Mouse (Mus musculus) megakaryocyte, embryonic 14.5 days (primary cell): ENCODE results near the gene Homer1.

ENCODE experiments used
- FLI1 ChIP-seq: IDR thresholded peaks from 2 replicates; pipeline ENCODE4 v1.6.1; 2012; ENCODE audit warnings: low read length, inconsistent platforms, mixed read lengths
- GATA1 ChIP-seq: IDR thresholded peaks from 3 replicates; pipeline ENCODE4 v1.6.1; 2012; ENCODE audit warnings: mixed read lengths, low read length, inconsistent platforms, borderline replicate concordance

DNA sequence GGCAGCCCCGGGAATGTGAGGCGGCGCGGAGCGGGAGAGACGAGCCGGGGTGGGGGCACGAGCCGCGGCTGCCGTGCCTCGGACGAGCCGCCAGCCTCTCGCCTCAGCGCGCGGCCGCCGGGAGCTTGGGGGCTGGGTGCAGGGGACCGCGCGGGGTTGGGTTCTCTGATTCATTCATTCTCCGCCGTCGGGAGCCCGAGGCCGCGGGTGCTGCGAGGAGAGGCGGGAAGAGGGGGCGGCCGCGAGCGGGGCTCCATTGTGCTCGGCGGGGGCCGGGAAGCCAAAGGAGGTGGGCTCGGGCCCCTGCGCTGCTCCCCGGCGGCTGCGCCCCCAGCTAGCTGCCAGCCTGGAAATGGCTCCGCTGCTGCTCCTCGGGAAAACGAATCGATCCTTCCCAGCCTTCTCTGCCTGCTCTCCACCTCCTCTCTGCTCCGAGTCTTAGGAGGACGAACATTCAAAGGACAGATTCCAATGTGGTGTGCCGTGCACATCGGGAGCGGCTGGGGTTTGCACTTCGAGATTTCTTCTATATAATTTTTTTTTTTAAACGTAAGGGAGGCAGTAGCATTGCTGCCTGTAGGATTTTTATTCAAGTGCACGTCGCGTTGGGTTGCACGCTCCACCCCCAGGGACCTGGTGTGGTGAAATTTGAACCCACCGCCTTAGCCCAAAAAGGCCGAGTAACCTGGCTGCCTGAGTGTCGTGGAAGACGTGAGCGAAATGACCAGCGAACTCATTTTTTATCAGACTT lies 5.0 kb downstream of the Homer1 start:
- TF ChIP-seq GATA1 (no peak), FLI1 (no peak)
